Mouse (Mus musculus): ENCODE results near the gene Dgat2. TPM values are rescaled to one million over a fixed set of nuclear protein-coding genes. Genes with fewer than 3 reads are reported as not detected.

Gene Dgat2
- polyA plus RNA-seq, 1 experiment from 2014 or later, result 15.3 TPM

GRCm38 (mm10) chr7:99225421-99225820, 42.9 kb upstream of the Dgat2 start:
- no peaks in the 10 kb centered on the region for H3K4me1 ChIP-seq (ENCODE audit: insufficient read depth, low read depth, low read length)
- ATAC-seq (no peak), DNase-seq (ENCODE audit: low spot score) (no peak)
- H3K4me3 ChIP-seq (ENCODE audit: low read depth, low read length), result no peak overlapping the region
- no peak overlapping the region for H3K4me2 ChIP-seq (replicated peaks; ENCODE audit: low read depth, low read length)
- H3K9me3 ChIP-seq (ENCODE audit: low read length), result no peaks in the 10 kb centered on the region
- no peak overlapping the region for H3K27ac ChIP-seq (ENCODE audit: low read length)
- no peaks in the 10 kb centered on the region for H3K27me3 ChIP-seq (replicated peaks; ENCODE audit: insufficient read depth, low read length)
- TF ChIP-seq EP300 (IDR thresholded peaks at IDR 0.05) (no peak), CTCF (IDR thresholded peaks at IDR 0.05) (no peak)
- no peaks in the 10 kb centered on the region for H3K36me3 ChIP-seq (ENCODE audit: insufficient read depth, low read length)
- 60% methylated on average over 6 of the region's 6 CpGs for WGBS
- no peak overlapping the region for H3K9ac ChIP-seq (replicated peaks; ENCODE audit: low read depth)

GRCm38 (mm10) chr7:99224648-99225190, 42.2 kb upstream of the Dgat2 start:
- ATAC-seq (no peak), DNase-seq (ENCODE audit: low spot score) (no peak)

GRCm38 (mm10) chr7:99224225-99224624, 41.7 kb upstream of the Dgat2 start:
- H3K27me3 ChIP-seq (replicated peaks; ENCODE audit: insufficient read depth, low read length), result no peaks in the 10 kb centered on the region
- H3K4me1 ChIP-seq (ENCODE audit: insufficient read depth, low read depth, low read length), result no peaks in the 10 kb centered on the region
- no peaks in the 10 kb centered on the region for H3K36me3 ChIP-seq (ENCODE audit: insufficient read depth, low read length)
- ATAC-seq (no peak), DNase-seq (ENCODE audit: low spot score) (no peak)
- no peak overlapping the region for H3K4me2 ChIP-seq (replicated peaks; ENCODE audit: low read depth, low read length)
- H3K9ac ChIP-seq (replicated peaks; ENCODE audit: low read depth), result no peak overlapping the region
- 69% methylated on average over 7 of the region's 7 CpGs for WGBS
- no peak overlapping the region for H3K27ac ChIP-seq (ENCODE audit: low read length)
- no peak for TF ChIP-seq EP300 (IDR thresholded peaks at IDR 0.05)
- TF ChIP-seq CTCF (IDR thresholded peaks at IDR 0.05), result peak; percentile 48
- H3K4me3 ChIP-seq (ENCODE audit: low read depth, low read length), result no peak overlapping the region
- H3K9me3 ChIP-seq (ENCODE audit: low read length), result no peaks in the 10 kb centered on the region

More at GRCm38 (mm10) chr7:99224648-99225190, 42.2 kb upstream of the Dgat2 start:
- WGBS, result 41% methylated on average over 1 of the region's 1 CpGs
- H3K4me3 ChIP-seq (ENCODE audit: low read depth, low read length), result no peak overlapping the region
- no peaks in the 10 kb centered on the region for H3K4me1 ChIP-seq (ENCODE audit: insufficient read depth, low read depth, low read length)
- H3K9me3 ChIP-seq (ENCODE audit: low read length), result no peaks in the 10 kb centered on the region
- H3K4me2 ChIP-seq (replicated peaks; ENCODE audit: low read depth, low read length), result no peak overlapping the region
- H3K36me3 ChIP-seq (ENCODE audit: insufficient read depth, low read length), result no peaks in the 10 kb centered on the region
- no peak overlapping the region for H3K9ac ChIP-seq (replicated peaks; ENCODE audit: low read depth)
- TF ChIP-seq EP300 (IDR thresholded peaks at IDR 0.05) (no peak), CTCF (IDR thresholded peaks at IDR 0.05) (no peak)
- H3K27me3 ChIP-seq (replicated peaks; ENCODE audit: insufficient read depth, low read length), result no peaks in the 10 kb centered on the region
- H3K27ac ChIP-seq (ENCODE audit: low read length), result no peak overlapping the region

- Histone ChIP-seq H3K4me1 (ENCODE audit: insufficient read depth, low read depth, low read length) (peaks cover 7% of the 10 kb centered on the region; the same call in 1 of the 2 replicates), H3K9me3 (ENCODE audit: low read length) (no peaks in the 10 kb centered on the region), H3K36me3 (ENCODE audit: insufficient read depth, low read length) (no peaks in the 10 kb centered on the region), H3K4me3 (ENCODE audit: low read depth, low read length) (no peak overlapping the region), H3K27ac (ENCODE audit: low read length) (no peak overlapping the region), H3K4me2 (replicated peaks; ENCODE audit: low read depth, low read length) (no peak overlapping the region), H3K27me3 (replicated peaks; ENCODE audit: insufficient read depth, low read length) (no peaks in the 10 kb centered on the region), H3K9ac (replicated peaks; ENCODE audit: low read depth) (no peak overlapping the region)
- WGBS, result 53% methylated on average over 3 of the region's 3 CpGs
- no peak for TF ChIP-seq CTCF (IDR thresholded peaks at IDR 0.05)
- peak; percentile 33; the same call in 1 of the 2 replicates for TF ChIP-seq EP300 (IDR thresholded peaks at IDR 0.05)
- DNase-seq (ENCODE audit: low spot score), result peak; percentile 92
- peak; percentile 90 for ATAC-seq
Observed at GRCm38 (mm10) chr7:99217338-99218074, 35.0 kb upstream of the Dgat2 start.

- H3K9me3 ChIP-seq (ENCODE audit: low read length), result no peaks in the 10 kb centered on the region
- peak; percentile 83 for DNase-seq (ENCODE audit: low spot score)
- no peaks in the 10 kb centered on the region for H3K36me3 ChIP-seq (ENCODE audit: insufficient read depth, low read length)
- no peak overlapping the region for H3K4me3 ChIP-seq (ENCODE audit: low read depth, low read length)
- no peak overlapping the region for H3K4me2 ChIP-seq (replicated peaks; ENCODE audit: low read depth, low read length)
- TF ChIP-seq CTCF (IDR thresholded peaks at IDR 0.05) (no peak), EP300 (IDR thresholded peaks at IDR 0.05) (no peak)
- H3K4me1 ChIP-seq (ENCODE audit: insufficient read depth, low read depth, low read length), result peaks cover 7% of the 10 kb centered on the region; the same call in 1 of the 2 replicates
- H3K27ac ChIP-seq (ENCODE audit: low read length), result no peak overlapping the region
- H3K9ac ChIP-seq (replicated peaks; ENCODE audit: low read depth), result no peak overlapping the region
- 48% methylated on average over 8 of the region's 8 CpGs for WGBS
- peak; percentile 83 for ATAC-seq
- H3K27me3 ChIP-seq (replicated peaks; ENCODE audit: insufficient read depth, low read length), result no peaks in the 10 kb centered on the region
Observed at GRCm38 (mm10) chr7:99215347-99215855, 32.9 kb upstream of the Dgat2 start.

GRCm38 (mm10) chr7:99214621-99215185, 32.2 kb upstream of the Dgat2 start:
- 86% methylated on average over 10 of the region's 10 CpGs for WGBS
- Histone ChIP-seq H3K9me3 (ENCODE audit: low read length) (no peaks in the 10 kb centered on the region), H3K27ac (ENCODE audit: low read length) (no peak overlapping the region), H3K4me3 (ENCODE audit: low read depth, low read length) (no peak overlapping the region), H3K36me3 (ENCODE audit: insufficient read depth, low read length) (no peaks in the 10 kb centered on the region), H3K4me2 (replicated peaks; ENCODE audit: low read depth, low read length) (no peak overlapping the region), H3K27me3 (replicated peaks; ENCODE audit: insufficient read depth, low read length) (no peaks in the 10 kb centered on the region), H3K4me1 (ENCODE audit: insufficient read depth, low read depth, low read length) (peaks cover 7% of the 10 kb centered on the region; the same call in 1 of the 2 replicates), H3K9ac (replicated peaks; ENCODE audit: low read depth) (no peak overlapping the region)
- TF ChIP-seq EP300 (IDR thresholded peaks at IDR 0.05) (no peak), CTCF (IDR thresholded peaks at IDR 0.05) (no peak)
- ATAC-seq, result no peak
- DNase-seq (ENCODE audit: low spot score), result no peak
